Mouse (Mus musculus): ENCODE measurements at regions not wholly inside any gene's neighbourhood (a gene's known extent, or its start where the extent isn't known, plus 50 kb on each side); places are given as distances from the start of the nearest gene placed in this dataset.

- peak overlapping the region; percentile 55; the same call in 1 of the 2 replicates for H3K27ac ChIP-seq (replicated peaks)
- H3K36me3 ChIP-seq (replicated peaks) = no peaks in the 10 kb centered on the region
- no peaks in the 10 kb centered on the region for H3K27me3 ChIP-seq (replicated peaks; ENCODE audit: low read depth, poor library complexity, severe bottlenecking)
- no peak overlapping the region for H3K4me3 ChIP-seq
- 66% methylated on average over 6 of the region's 6 CpGs for WGBS
- H3K9me3 ChIP-seq = no peaks in the 10 kb centered on the region
- DNase-seq (ENCODE audit: low spot score) = peak; percentile 44
- peaks cover 17% of the 10 kb centered on the region for H3K4me1 ChIP-seq
These were observed 51.1 kb upstream of the Mbnl2 start for GRCm38 (mm10) chr14:120224202-120224846.

GRCm38 (mm10) chr14:120225657-120226056, 49.8 kb upstream of the Mbnl2 start:
- Histone ChIP-seq H3K9me3 (no peaks in the 10 kb centered on the region), H3K27me3 (replicated peaks; ENCODE audit: low read depth, poor library complexity, severe bottlenecking) (no peaks in the 10 kb centered on the region), H3K4me1 (peaks cover 17% of the 10 kb centered on the region), H3K27ac (replicated peaks) (no peak overlapping the region), H3K4me3 (no peak overlapping the region), H3K36me3 (replicated peaks) (no peaks in the 10 kb centered on the region)
- 84% methylated on average over 3 of the region's 3 CpGs for WGBS
- DNase-seq (ENCODE audit: low spot score) = no peak
